Comparison of ENCODE assay signal across 8 mouse cellular contexts in genomic region chr11:80089817-80090214, GRCm38 (mm10). TPM values are rescaled to one million over a fixed set of nuclear protein-coding genes. Genes with fewer than 3 reads are reported as not detected.
DNase-seq lines count a peak whose midpoint lies in the region; ATAC-seq and TF ChIP-seq lines count a peak whose summit lies in the region.

No protein-coding gene starts in this region.

- WGBS in lung, adult 2 months: under 1% methylated on average over 14 of the region's 14 CpGs
- WGBS in embryonic facial prominence, embryonic 13.5 days: under 1% methylated on average over 14 of the region's 14 CpGs
- WGBS in intestine, embryonic 14.5 days: under 1% methylated on average over 14 of the region's 14 CpGs

- ATAC-seq in embryonic facial prominence, embryonic 13.5 days (ENCODE audit: insufficient number of reproducible peaks, insufficient read depth, low FRiP score, low TSS enrichment, low read depth): no peak
- no peak for ATAC-seq in intestine, embryonic 14.5 days (replicated peaks; ENCODE audit: low FRiP score, low TSS enrichment, low read depth)

- DNase-seq in lung, adult 2 months: no peak
- DNase-seq in lung, postnatal 25 days (ENCODE audit: low spot score): no peak
- no peak for DNase-seq in intestine, embryonic 14.5 days (ENCODE audit: low spot score)
- DNase-seq in naive thymus-derived CD4-positive, alpha-beta T cell, adult 2 months (ENCODE audit: low read depth): peak; percentile 34
- no peak for DNase-seq in adrenal gland, postnatal 10 days
- DNase-seq in layer of hippocampus, postnatal 14 days (ENCODE audit: low spot score in 2 of 2): no peak
- no peak for DNase-seq in thymus, postnatal 0 days (ENCODE audit: low spot score)

- no peaks in the 10 kb centered on the region for H3K27me3 ChIP-seq in embryonic facial prominence, embryonic 13.5 days
- H3K27me3 ChIP-seq in intestine, embryonic 14.5 days (replicated peaks; ENCODE audit: control insufficient read depth, insufficient read depth, low read length): no peaks in the 10 kb centered on the region

- H3K4me1 ChIP-seq in lung, adult 2 months (ENCODE audit: control insufficient read depth, insufficient read depth, low read length): peaks cover 8% of the 10 kb centered on the region; the same call in 1 of the 2 replicates
- peaks cover 5% of the 10 kb centered on the region; the same call in 1 of the 2 replicates for H3K4me1 ChIP-seq in embryonic facial prominence, embryonic 13.5 days
- H3K4me1 ChIP-seq in intestine, embryonic 14.5 days (replicated peaks; ENCODE audit: control insufficient read depth, insufficient read depth, low read length): peaks cover 4% of the 10 kb centered on the region; the same call in 1 of the 2 replicates

- TF ChIP-seq POLR2A in lung, adult 2 months (IDR thresholded peaks at IDR 0.05; ENCODE audit: borderline replicate concordance, extremely low read depth, low read depth, low read length): no peak

- peak overlapping the region; percentile 60 for H3K27ac ChIP-seq in embryonic facial prominence, embryonic 13.5 days
- H3K27ac ChIP-seq in intestine, embryonic 14.5 days (ENCODE audit: low read depth): peak overlapping the region; percentile 57; the same call in 1 of the 2 replicates

- H3K9me3 ChIP-seq in embryonic facial prominence, embryonic 13.5 days: no peaks in the 10 kb centered on the region
- no peaks in the 10 kb centered on the region for H3K9me3 ChIP-seq in intestine, embryonic 14.5 days (ENCODE audit: control insufficient read depth, low read length)

- H3K36me3 ChIP-seq in embryonic facial prominence, embryonic 13.5 days: peaks cover 5% of the 10 kb centered on the region; the same call in 1 of the 2 replicates
- H3K36me3 ChIP-seq in intestine, embryonic 14.5 days (ENCODE audit: control insufficient read depth, insufficient read depth, low read length): peaks cover 11% of the 10 kb centered on the region

- peak overlapping the region; percentile 79 for H3K4me2 ChIP-seq in embryonic facial prominence, embryonic 13.5 days
- peak overlapping the region; percentile 68 for H3K4me2 ChIP-seq in intestine, embryonic 14.5 days (ENCODE audit: low read length)

- H3K4me3 ChIP-seq in lung, adult 2 months (replicated peaks; ENCODE audit: extremely low read depth, low read depth, low read length): peak overlapping the region; percentile 88
- H3K4me3 ChIP-seq in embryonic facial prominence, embryonic 13.5 days: peak overlapping the region; percentile 99
- H3K4me3 ChIP-seq in intestine, embryonic 14.5 days (ENCODE audit: low read depth, low read length): peak overlapping the region; percentile 98

- peak overlapping the region; percentile 98 for H3K9ac ChIP-seq in embryonic facial prominence, embryonic 13.5 days
- H3K9ac ChIP-seq in intestine, embryonic 14.5 days (ENCODE audit: low read length): peak overlapping the region; percentile 95

- TF ChIP-seq CTCF in lung, adult 2 months (IDR thresholded peaks at IDR 0.05; ENCODE audit: insufficient read depth, low read length): no peak

RNA-seq across cellular contexts. Expression of gene Atad5, which starts 0.6 kb away (rescaled TPM):
- 0.25 and 0.44 TPM in 2 replicates for polyA plus RNA-seq in lung, adult 2 months (2012; rRNA removed)
- 15.2 and 15.8 TPM in 2 replicates for polyA plus RNA-seq in embryonic facial prominence, embryonic 13.5 days (2015; fragmentation: Nextera tagmentation; extraction: Ambion mirVana)
- 12.3 and 14.4 TPM in 2 replicates for polyA plus RNA-seq in intestine, embryonic 14.5 days (2014; fragmentation: Nextera tagmentation; extraction: Ambion mirVana)
- 1 to 10 TPM; 4.2 to 6.3 TPM for total RNA-seq in adrenal gland, postnatal 10 days (2021)
- total RNA-seq in layer of hippocampus, postnatal 14 days (2021): 1 to 10 TPM; 3.8 to 4.7 TPM
- polyA plus RNA-seq in thymus, postnatal 0 days (2015; fragmentation: Nextera tagmentation; extraction: Ambion mirVana): 14.9 and 15.7 TPM in 2 replicates

RNA-seq across cellular contexts. Expression of gene Crlf3, which starts 9.0 kb away (rescaled TPM):
- polyA plus RNA-seq in lung, adult 2 months (2012; rRNA removed): 19.2 and 26.0 TPM in 2 replicates
- 47.4 and 50.9 TPM in 2 replicates for polyA plus RNA-seq in embryonic facial prominence, embryonic 13.5 days (2015; fragmentation: Nextera tagmentation; extraction: Ambion mirVana)
- 29.2 and 32.4 TPM in 2 replicates for polyA plus RNA-seq in intestine, embryonic 14.5 days (2014; fragmentation: Nextera tagmentation; extraction: Ambion mirVana)
- 10 to 100 TPM; 22.0 to 26.6 TPM for total RNA-seq in adrenal gland, postnatal 10 days (2021)
- 10 to 100 TPM; 18.3 to 22.1 TPM for total RNA-seq in layer of hippocampus, postnatal 14 days (2021)
- polyA plus RNA-seq in thymus, postnatal 0 days (2015; fragmentation: Nextera tagmentation; extraction: Ambion mirVana): 110 and 116 TPM in 2 replicates

RNA-seq across cellular contexts. Expression of gene Tefm, which starts 52.2 kb away (rescaled TPM):
- 2.7 and 4.3 TPM in 2 replicates for polyA plus RNA-seq in lung, adult 2 months (2012; rRNA removed)
- 31.4 and 32.3 TPM in 2 replicates for polyA plus RNA-seq in embryonic facial prominence, embryonic 13.5 days (2015; fragmentation: Nextera tagmentation; extraction: Ambion mirVana)
- polyA plus RNA-seq in intestine, embryonic 14.5 days (2014; fragmentation: Nextera tagmentation; extraction: Ambion mirVana): 29.3 and 31.7 TPM in 2 replicates
- total RNA-seq in adrenal gland, postnatal 10 days (2021): 10 to 100 TPM; 23.1 to 28.1 TPM
- total RNA-seq in layer of hippocampus, postnatal 14 days (2021): 10 to 100 TPM; 11.3 to 12.7 TPM
- polyA plus RNA-seq in thymus, postnatal 0 days (2015; fragmentation: Nextera tagmentation; extraction: Ambion mirVana): 39.2 and 41.0 TPM in 2 replicates
